ENCODE assay signal across 9 mouse cellular contexts in genomic region chrX:161790182-161790581, GRCm38 (mm10).
DNase-seq lines count a peak whose midpoint lies in the region; ATAC-seq lines count a peak whose summit lies in the region.
"Had no signal": no experiment of that assay in that cellular context is flagged by ENCODE, and none has a peak within 500 bp of the region (broad histone marks: within the 10 kb centered on the region; RNA-seq: fewer than 3 reads in every experiment).

No protein-coding gene starts in this region.

- H3K4me1 ChIP-seq in kidney, embryonic 14.5 days (ENCODE audit: control insufficient read depth, insufficient read depth, low read length), result no peaks in the 10 kb centered on the region
- H3K4me1 ChIP-seq: megakaryocyte, embryonic 14.5 days had no signal

- no peaks in the 10 kb centered on the region for H3K9me3 ChIP-seq in kidney, embryonic 14.5 days (ENCODE audit: control insufficient read depth, low read length)
- H3K9me3 ChIP-seq: megakaryocyte, embryonic 14.5 days had no signal

- ATAC-seq in kidney, embryonic 14.5 days (ENCODE audit: low FRiP score, low TSS enrichment), result no peak
- ATAC-seq in CD4-positive, CD25-positive, alpha-beta regulatory T cell, adult 4 months, result no peak
- ATAC-seq in megakaryocyte, adult 5-6 weeks (ENCODE audit: poor library complexity, severe bottlenecking), result no peak

- DNase-seq in adrenal gland, adult (ENCODE audit: inconsistent age in 2 of 2, low spot score in 1 of 2), result peak; percentile 14 to 72
- no peak for DNase-seq in adrenal gland, adult 2 months
- peak; percentile 28 for DNase-seq in kidney, adult 18-20 months
- DNase-seq in R1 (ENCODE audit: low read depth, low spot score), result peak; percentile 9
- DNase-seq in kidney, postnatal 4 days, result peak; percentile 30 to 50

- H3K27ac ChIP-seq in kidney, embryonic 14.5 days (ENCODE audit: low read depth, low read length), result no peak overlapping the region

- 25% methylated on average over 6 of the region's 6 CpGs for WGBS in kidney, embryonic 14.5 days

- H3K36me3 ChIP-seq in kidney, embryonic 14.5 days (ENCODE audit: control insufficient read depth, insufficient read depth, low read length), result no peaks in the 10 kb centered on the region

- H3K4me3 ChIP-seq in kidney, embryonic 14.5 days (ENCODE audit: low read length), result no peak overlapping the region
- H3K4me3 ChIP-seq: megakaryocyte, embryonic 14.5 days had no signal

- H3K27me3 ChIP-seq in kidney, embryonic 14.5 days (ENCODE audit: control insufficient read depth, insufficient read depth, low read length), result no peaks in the 10 kb centered on the region

- H3K9ac ChIP-seq in kidney, embryonic 14.5 days (ENCODE audit: low read depth, low read length), result no peak overlapping the region

- no peak overlapping the region for H3K4me2 ChIP-seq in kidney, embryonic 14.5 days (replicated peaks; ENCODE audit: low read depth, low read length)
